ENCODE assay signal across 11 mouse cellular contexts in genomic region chr3:122421802-122422201, GRCm38 (mm10).
DNase-seq lines count a peak whose midpoint lies in the region; ATAC-seq and TF ChIP-seq lines count a peak whose summit lies in the region.
"Had no signal": no experiment of that assay in that cellular context is flagged by ENCODE, and none has a peak within 500 bp of the region (broad histone marks: within the 10 kb centered on the region; RNA-seq: fewer than 3 reads in every experiment).

No protein-coding gene starts in this region.

- intact Hi-C loops in left cerebral cortex, postnatal 10 days (cut with DNase I) = no loop called here

- WGBS in kidney, embryonic 14.5 days = 36% methylated on average over 7 of the region's 7 CpGs
- WGBS in embryonic facial prominence, embryonic 15.5 days = 72% methylated on average over 7 of the region's 7 CpGs
- 46% methylated on average over 7 of the region's 7 CpGs for WGBS in midbrain, embryonic 11.5 days

- no peak overlapping the region for H3K9ac ChIP-seq in kidney, embryonic 14.5 days (ENCODE audit: low read depth, low read length)
- H3K9ac ChIP-seq in embryonic facial prominence, embryonic 15.5 days = no peak overlapping the region
- H3K9ac ChIP-seq in midbrain, embryonic 11.5 days (ENCODE audit: low read length) = peak overlapping the region; percentile 89; the same call in 1 of the 2 replicates

- H3K27me3 ChIP-seq in kidney, embryonic 14.5 days (ENCODE audit: control insufficient read depth, insufficient read depth, low read length) = no peaks in the 10 kb centered on the region
- 0 out of 2 replicates have a peak, but pooled peaks cover 3% of the 10 kb centered on the region for H3K27me3 ChIP-seq in E14TG2a.4 (ENCODE audit: insufficient read depth, low read length)
- no peaks in the 10 kb centered on the region for H3K27me3 ChIP-seq in embryonic facial prominence, embryonic 15.5 days
- H3K27me3 ChIP-seq in midbrain, embryonic 11.5 days (ENCODE audit: control insufficient read depth, insufficient read depth, low read length) = peaks cover 2% of the 10 kb centered on the region

- no peaks in the 10 kb centered on the region for H3K9me3 ChIP-seq in kidney, embryonic 14.5 days (ENCODE audit: control insufficient read depth, low read length)
- no peaks in the 10 kb centered on the region for H3K9me3 ChIP-seq in E14TG2a.4 (ENCODE audit: low read length)
- no peaks in the 10 kb centered on the region for H3K9me3 ChIP-seq in embryonic facial prominence, embryonic 15.5 days (replicated peaks)
- no peaks in the 10 kb centered on the region for H3K9me3 ChIP-seq in midbrain, embryonic 11.5 days (ENCODE audit: control insufficient read depth, low read length)
- H3K9me3 ChIP-seq: G1E had no signal

- no peak overlapping the region for H3K27ac ChIP-seq in kidney, embryonic 14.5 days (ENCODE audit: low read depth, low read length)
- no peak overlapping the region for H3K27ac ChIP-seq in embryonic facial prominence, embryonic 15.5 days (replicated peaks)
- H3K27ac ChIP-seq in midbrain, embryonic 11.5 days (ENCODE audit: low read depth, low read length) = no peak overlapping the region

- H3K4me2 ChIP-seq in kidney, embryonic 14.5 days (replicated peaks; ENCODE audit: low read depth, low read length) = peak overlapping the region; percentile 73
- 0 out of 2 replicates have a peak overlapping the region, but pooled peaks have one; percentile 94 for H3K4me2 ChIP-seq in embryonic facial prominence, embryonic 15.5 days (replicated peaks)
- H3K4me2 ChIP-seq in midbrain, embryonic 11.5 days = peak overlapping the region; percentile 87

- peaks cover 32% of the 10 kb centered on the region; the same call in 1 of the 2 replicates for H3K4me1 ChIP-seq in kidney, embryonic 14.5 days (ENCODE audit: control insufficient read depth, insufficient read depth, low read length)
- H3K4me1 ChIP-seq in E14TG2a.4 (replicated peaks; ENCODE audit: low read depth, low read length) = peaks cover 54% of the 10 kb centered on the region
- peaks cover 19% of the 10 kb centered on the region for H3K4me1 ChIP-seq in embryonic facial prominence, embryonic 15.5 days
- peaks cover 11% of the 10 kb centered on the region; the same call in 1 of the 2 replicates for H3K4me1 ChIP-seq in midbrain, embryonic 11.5 days (ENCODE audit: control insufficient read depth, insufficient read depth, low read length)

- peaks cover 4% of the 10 kb centered on the region; the same call in 1 of the 2 replicates for H3K36me3 ChIP-seq in kidney, embryonic 14.5 days (ENCODE audit: control insufficient read depth, insufficient read depth, low read length)
- H3K36me3 ChIP-seq in E14TG2a.4 (ENCODE audit: insufficient read depth, low read length) = peaks cover 23% of the 10 kb centered on the region
- no peaks in the 10 kb centered on the region for H3K36me3 ChIP-seq in embryonic facial prominence, embryonic 15.5 days
- H3K36me3 ChIP-seq in midbrain, embryonic 11.5 days (ENCODE audit: control insufficient read depth, insufficient read depth, low read length) = peaks cover 4% of the 10 kb centered on the region; the same call in 1 of the 2 replicates
- H3K36me3 ChIP-seq: G1E had no signal

- TF ChIP-seq CTCF in E14TG2a.4 (conservative IDR thresholded peaks at IDR 0.05; ENCODE audit: low read length) = no peak

- DNase-seq in kidney, postnatal 25 days = no peak
- no peak for DNase-seq in midbrain, embryonic 11.5 days (ENCODE audit: low spot score, missing footprints)
- no peak for DNase-seq in left cerebral cortex, postnatal 10 days (ENCODE audit: extremely low spot score in 1 of 2, low spot score in 2 of 2)
- no peak for DNase-seq in urinary bladder, postnatal 14 days (ENCODE audit: low spot score)
- no peak for DNase-seq in embryo, embryonic 10.5 days (ENCODE audit: low spot score)
- DNase-seq: cerebellum, adult 2 months had no signal

- peak overlapping the region; percentile 75; the same call in 1 of the 2 replicates for H3K4me3 ChIP-seq in kidney, embryonic 14.5 days (ENCODE audit: low read length)
- H3K4me3 ChIP-seq in E14TG2a.4 (replicated peaks; ENCODE audit: low read length) = peak overlapping the region; percentile 85; the same call in 1 of the 2 replicates
- 0 out of 2 replicates have a peak overlapping the region, but pooled peaks have one; percentile 74 for H3K4me3 ChIP-seq in embryonic facial prominence, embryonic 15.5 days (replicated peaks)
- peak overlapping the region; percentile 67 for H3K4me3 ChIP-seq in midbrain, embryonic 11.5 days (ENCODE audit: low read depth, low read length)
- H3K4me3 ChIP-seq: megakaryocyte, embryonic 14.5 days had no signal

- ATAC-seq in kidney, embryonic 14.5 days (ENCODE audit: low FRiP score, low TSS enrichment) = no peak
- ATAC-seq in embryonic facial prominence, embryonic 15.5 days (ENCODE audit: insufficient number of reproducible peaks, low FRiP score, low TSS enrichment, low read depth) = no peak
- ATAC-seq in midbrain, embryonic 11.5 days (ENCODE audit: low FRiP score) = no peak
